Mouse (Mus musculus) right cerebral cortex, postnatal 10 days (tissue): ENCODE measurements at regions not wholly inside any gene's neighbourhood (a gene's known extent, or its start where the extent isn't known, plus 50 kb on each side); places are given as distances from the start of the nearest gene placed in this dataset.
"Not testable (repeated sequence)": the region's sequence is repeated elsewhere in the genome, so short reads cannot be mapped to it uniquely, and the experiment has no call there.

Experiments
- DNase-seq, 2 experiments: peaks; one replicate each; pipeline ENCODE4 v3.0.0; 2021; ENCODE audit warnings: low spot score in 2 of 2

- no peak for DNase-seq
Measured at GRCm38 (mm10) chr3:36387431-36387830, 88.3 kb downstream of the Anxa5 start.

GRCm38 (mm10) chr3:36383438-36383945 is 92.2 kb downstream of the Anxa5 start:
- peak in 1 of 2 experiments; percentile 18 for DNase-seq

GRCm38 (mm10) chr3:36381621-36382193 is 94.0 kb downstream of the Anxa5 start:
- peak; percentile 31 to 59 for DNase-seq

- no peak for DNase-seq
Measured at GRCm38 (mm10) chr3:36375722-36376121, 100.0 kb downstream of the Anxa5 start.

- no peak for DNase-seq
Measured at GRCm38 (mm10) chr3:36374939-36375338, 100.8 kb downstream of the Anxa5 start.

- no peak for DNase-seq
Measured at GRCm38 (mm10) chr3:36360933-36361332, 114.8 kb downstream of the Anxa5 start.

GRCm38 (mm10) chr3:36354201-36354600 is 121.5 kb downstream of the Anxa5 start:
- DNase-seq = not testable (repeated sequence)

- peak; percentile 35 to 39 for DNase-seq
Measured at GRCm38 (mm10) chr3:36352032-36352742, 123.5 kb downstream of the Anxa5 start.

GRCm38 (mm10) chr3:36349073-36349472 is 126.6 kb downstream of the Anxa5 start:
- no peak for DNase-seq

GRCm38 (mm10) chr3:36340889-36341533 is 118.9 kb upstream of the Qrfpr start:
- peak; percentile 57 to 59 for DNase-seq

GRCm38 (mm10) chr3:36339656-36340055 is 117.5 kb upstream of the Qrfpr start:
- DNase-seq = no peak

GRCm38 (mm10) chr3:36334279-36334678 is 112.2 kb upstream of the Qrfpr start:
- DNase-seq = no peak

- no peak for DNase-seq
Measured at GRCm38 (mm10) chr3:36332016-36332415, 109.9 kb upstream of the Qrfpr start.

- DNase-seq = peak; percentile 34 to 49
Measured at GRCm38 (mm10) chr3:36330656-36331055, 108.5 kb upstream of the Qrfpr start.

GRCm38 (mm10) chr3:36329631-36330030 is 107.5 kb upstream of the Qrfpr start:
- DNase-seq = no peak

- DNase-seq = no peak
Measured at GRCm38 (mm10) chr3:36328927-36329326, 106.8 kb upstream of the Qrfpr start.

- no peak for DNase-seq
Measured at GRCm38 (mm10) chr3:36318635-36319034, 96.5 kb upstream of the Qrfpr start.

GRCm38 (mm10) chr3:36311337-36311736 is 89.2 kb upstream of the Qrfpr start:
- DNase-seq = no peak

- DNase-seq = no peak
Measured at GRCm38 (mm10) chr3:36310642-36311267, 88.6 kb upstream of the Qrfpr start.

GRCm38 (mm10) chr3:36296792-36297191 is 74.7 kb upstream of the Qrfpr start:
- DNase-seq = no peak

- no peak for DNase-seq
Measured at GRCm38 (mm10) chr3:36291971-36292370, 69.9 kb upstream of the Qrfpr start.

- DNase-seq = no peak
Measured at GRCm38 (mm10) chr3:36284066-36284465, 62.0 kb upstream of the Qrfpr start.
